Mouse (Mus musculus) layer of hippocampus, adult 9-11 months (tissue): ENCODE measurements around the gene Xkr8.

Experiments used
- DNase-seq: peaks from one replicate; pipeline ENCODE4 v3.0.0; 2022

Gene Xkr8

GRCm38 (mm10) chr4:132735894-132736293, 3.5 kb upstream of the Xkr8 start:
- no peak for DNase-seq

GRCm38 (mm10) chr4:132735389-132735788, 3.0 kb upstream of the Xkr8 start:
- DNase-seq = no peak

GRCm38 (mm10) chr4:132734766-132735165, 2.4 kb upstream of the Xkr8 start:
- no peak for DNase-seq

- DNase-seq = peak; percentile 38
Measured at GRCm38 (mm10) chr4:132733071-132733770, 875 bp upstream of the Xkr8 start.

- no peak for DNase-seq
Measured at GRCm38 (mm10) chr4:132731616-132732015, 730 bp downstream of the Xkr8 start.

GRCm38 (mm10) chr4:132728233-132728632, 4.1 kb downstream of the Xkr8 start:
- no peak for DNase-seq

- DNase-seq = no peak
Measured at GRCm38 (mm10) chr4:132718251-132718650, 14.1 kb downstream of the Xkr8 start.

- no peak for DNase-seq
Measured at GRCm38 (mm10) chr4:132713181-132713580, 19.2 kb downstream of the Xkr8 start.

GRCm38 (mm10) chr4:132706885-132707284, 25.5 kb downstream of the Xkr8 start:
- no peak for DNase-seq

GRCm38 (mm10) chr4:132702076-132702475, 30.3 kb downstream of the Xkr8 start:
- no peak for DNase-seq

- DNase-seq = no peak
Measured at GRCm38 (mm10) chr4:132693366-132693765, 39.0 kb downstream of the Xkr8 start.

- no peak for DNase-seq
Measured at GRCm38 (mm10) chr4:132689634-132690033, 42.7 kb downstream of the Xkr8 start.

- DNase-seq = no peak
Measured at GRCm38 (mm10) chr4:132676771-132677539, 55.4 kb downstream of the Xkr8 start.
